Mouse (Mus musculus) kidney, postnatal 0 days (tissue): ENCODE measurements around the gene Bri3bp. TPM values are rescaled to one million over a fixed set of nuclear protein-coding genes. Genes with fewer than 3 reads are reported as not detected.

Source experiments
- ATAC-seq: fragments of 200-750 bp; cut with Nextera tagmentation; replicated peaks from 2 replicates; pipeline ENCODE4 v1.8.0; 2017; ENCODE audit warnings: low read depth, moderate number of reproducible peaks, moderate TSS enrichment, moderate library complexity; ENCODE audit not compliant: low FRiP score
- DNase-seq: peaks from one replicate; pipeline ENCODE4 v3.0.0-alpha.2; 2016; ENCODE audit warnings: low spot score
- H3K27ac ChIP-seq: fragments of 300-500 bp; sonication (generic); 2 replicates; pipeline ENCODE4 v1.5.1; 2014; ENCODE audit warnings: mild to moderate bottlenecking
- H3K27me3 ChIP-seq: fragments of 300-500 bp; sonication (generic); 2 replicates; pipeline ENCODE4 v1.6.1; 2014; ENCODE audit warnings: low read length, mixed read lengths; ENCODE audit not compliant: insufficient read depth
- H3K36me3 ChIP-seq: fragments of 300-500 bp; sonication (generic); 2 replicates; pipeline ENCODE4 v1.6.1; 2014; ENCODE audit warnings: low read length, mixed read lengths; ENCODE audit not compliant: insufficient read depth
- H3K4me1 ChIP-seq: fragments of 300-500 bp; sonication (generic); replicated peaks from 2 replicates; pipeline ENCODE4 v1.6.1; 2014; ENCODE audit warnings: antibody characterized with exemption, low read length, mixed read lengths; ENCODE audit not compliant: insufficient read depth
- H3K4me2 ChIP-seq: fragments of 300-500 bp; sonication (generic); 2 replicates; pipeline ENCODE4 v1.6.1; 2014; ENCODE audit warnings: mild to moderate bottlenecking, low read length, moderate library complexity, mixed read lengths
- H3K4me3 ChIP-seq: fragments of 300-500 bp; sonication (generic); replicated peaks from 2 replicates; pipeline ENCODE4 v1.5.1; 2014; ENCODE audit warnings: low read depth, low read length
- H3K9ac ChIP-seq: fragments of 300-500 bp; sonication (generic); 2 replicates; pipeline ENCODE4 v1.6.1; 2014; ENCODE audit warnings: low read depth, low read length
- H3K9me3 ChIP-seq: fragments of 300-500 bp; sonication (generic); replicated peaks from 2 replicates; pipeline ENCODE4 v1.6.1; 2016; ENCODE audit warnings: low read length, inconsistent platforms, mixed read lengths
- CTCF ChIP-seq: IDR thresholded peaks from 2 replicates; pipeline ENCODE4 v1.5.1; 2016; ENCODE audit warnings: antibody characterized with exemption, low read depth, mild to moderate bottlenecking, moderate library complexity
- WGBS: fragments of 180-500 bp; shearing (Covaris S2); extraction: QIAGEN DNeasy Blood & Tissue Kit; methylation state at CpG from one replicate; pipeline ENCODE4 v1.1.7; 2014; 5-methylcytosine and 5-hydroxymethylcytosine counted together
- polyA plus RNA-seq: library from polyadenylated mRNA; unstranded; fragments of >200 nt; fragmentation: Nextera tagmentation; extraction: Ambion mirVana; gene quantifications from 2 replicates; pipeline ENCODE4 v1.2.1, GENCODE M21; 2015

The Bri3bp gene
- polyA plus RNA-seq, 1 experiment from 2014 or later = 47.2 TPM

DNA sequence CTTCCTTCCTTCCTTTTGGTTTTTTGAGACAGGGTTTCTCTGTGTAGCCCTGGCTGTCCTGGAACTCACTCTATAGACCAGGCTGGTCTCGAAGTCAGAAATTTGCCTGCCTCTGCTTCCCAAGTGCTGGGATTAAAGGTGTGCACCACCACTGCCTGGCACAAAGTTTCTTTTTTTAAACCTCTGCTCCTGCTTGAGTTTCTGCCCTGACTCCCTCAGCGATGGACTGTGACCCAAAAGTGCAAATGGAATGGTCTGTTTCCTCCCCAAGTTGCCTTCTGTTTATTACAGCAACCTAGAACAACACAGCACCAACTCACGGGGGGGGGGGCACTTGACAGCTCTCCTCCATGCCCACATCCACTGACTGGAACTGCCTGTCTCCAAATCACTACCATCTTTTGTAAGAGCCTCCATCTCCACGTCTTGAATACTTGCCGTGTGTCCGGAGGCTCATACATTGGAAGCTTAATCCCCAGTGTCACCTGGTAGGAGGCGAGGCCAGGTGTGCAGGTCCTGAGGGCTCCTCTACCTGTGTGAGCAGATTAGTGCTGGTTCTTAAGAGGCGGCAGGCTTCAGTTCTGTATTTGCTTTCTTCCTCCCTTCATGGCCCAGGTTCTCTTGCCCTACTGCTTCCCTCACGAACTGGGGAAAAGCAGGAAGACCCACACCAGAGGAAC, 31.6 kb downstream of the Bri3bp start:
- no peak for ATAC-seq
- H3K9ac ChIP-seq = no peak overlapping the region
- no peak overlapping the region for H3K27ac ChIP-seq
- no peak for DNase-seq
- H3K27me3 ChIP-seq = no peaks in the 10 kb centered on the region
- no peak for TF ChIP-seq CTCF
- H3K4me1 ChIP-seq = peaks cover 15% of the 10 kb centered on the region
- H3K9me3 ChIP-seq = no peaks in the 10 kb centered on the region
- H3K4me3 ChIP-seq = no peak overlapping the region
- no peaks in the 10 kb centered on the region for H3K36me3 ChIP-seq
- no peak overlapping the region for H3K4me2 ChIP-seq
- 72% methylated on average over 9 of the region's 9 CpGs for WGBS

DNA sequence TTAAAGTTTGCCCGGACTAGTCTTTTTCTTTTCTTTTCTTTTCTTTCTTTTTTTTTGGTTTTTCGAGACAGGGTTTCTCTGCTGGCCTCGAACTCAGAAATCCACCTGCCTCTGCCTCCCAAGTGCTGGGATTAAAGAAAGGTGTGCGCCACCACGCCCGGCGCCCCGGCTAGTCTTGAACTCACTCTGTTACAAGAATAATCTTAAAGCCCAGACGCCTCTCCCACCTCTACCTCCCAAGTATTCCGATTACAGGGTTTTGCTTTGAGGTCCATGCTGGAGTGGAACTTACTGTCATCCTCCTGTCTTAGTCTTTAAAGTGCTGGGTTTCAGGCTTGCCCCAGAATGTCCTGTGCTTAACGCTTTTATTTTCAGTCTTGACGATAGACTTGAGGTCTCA, 33.7 kb downstream of the Bri3bp start:
- no peak for DNase-seq
- H3K9me3 ChIP-seq = no peaks in the 10 kb centered on the region
- H3K27me3 ChIP-seq = no peaks in the 10 kb centered on the region
- H3K36me3 ChIP-seq = no peaks in the 10 kb centered on the region
- TF ChIP-seq CTCF = no peak
- H3K9ac ChIP-seq = no peak overlapping the region; the same call in 1 of the 2 replicates
- peaks cover 15% of the 10 kb centered on the region for H3K4me1 ChIP-seq
- peak overlapping the region; percentile 85 for H3K4me2 ChIP-seq
- H3K4me3 ChIP-seq = peak overlapping the region; percentile 58
- no peak for ATAC-seq
- WGBS = 61% methylated on average over 12 of the region's 12 CpGs
- H3K27ac ChIP-seq = no peak overlapping the region

DNA sequence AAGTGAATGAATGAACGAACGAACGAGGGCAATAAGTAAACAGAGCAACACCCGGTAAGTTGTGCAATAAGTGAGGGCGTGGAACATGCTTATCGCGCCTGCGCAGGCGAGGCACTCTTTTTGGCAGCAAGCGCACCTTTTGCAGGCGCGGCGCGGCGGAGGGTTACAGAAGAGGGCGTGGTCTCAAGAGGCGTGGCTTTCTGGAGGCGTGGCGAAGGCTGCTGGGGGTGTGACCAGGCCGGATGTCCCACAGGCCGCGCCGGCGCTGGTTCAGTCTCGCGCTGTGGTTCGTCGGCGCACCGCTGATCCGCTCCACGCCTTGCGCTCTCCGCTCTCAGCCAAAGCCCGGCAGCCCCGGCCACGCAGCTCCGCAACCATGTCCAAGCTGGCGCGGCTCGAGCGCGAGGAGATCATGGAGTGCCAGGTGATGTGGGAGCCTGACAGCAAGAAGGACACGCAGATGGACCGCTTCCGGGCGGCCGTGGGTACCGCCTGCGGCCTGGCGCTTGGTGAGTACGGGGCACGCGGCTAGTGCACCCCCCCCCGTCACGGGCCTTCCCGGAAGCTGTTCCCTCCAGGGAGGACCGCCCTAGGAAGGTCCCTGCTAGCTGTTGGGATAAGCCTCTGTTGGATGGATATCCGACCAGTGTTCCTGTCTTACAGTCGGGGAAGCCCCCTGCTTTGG, 34.4 kb downstream of the Bri3bp start, which contains the start of gene Aacs:
Gene Aacs, plus strand, starts transcription at position 214 of the 685 bp plus-strand sequence.
- TF ChIP-seq CTCF = peak; percentile 2; the same call in 1 of the 2 replicates
- Histone ChIP-seq H3K9me3 (no peaks in the 10 kb centered on the region), H3K27me3 (no peaks in the 10 kb centered on the region), H3K4me2 (peak within 1 kb of the TSS; percentile 85), H3K9ac (peak within 1 kb of the TSS; percentile 62), H3K36me3 (no peaks in the 10 kb centered on the region), H3K4me1 (peaks cover 15% of the 10 kb centered on the region), H3K4me3 (peak within 1 kb of the TSS; percentile 58), H3K27ac (peak within 1 kb of the TSS; percentile 42; the same call in 1 of the 2 replicates)
- ATAC-seq = peak; percentile 93
- peak; percentile 95 for DNase-seq
- under 1% methylated on average over 49 of the region's 60 CpGs for WGBS

DNA sequence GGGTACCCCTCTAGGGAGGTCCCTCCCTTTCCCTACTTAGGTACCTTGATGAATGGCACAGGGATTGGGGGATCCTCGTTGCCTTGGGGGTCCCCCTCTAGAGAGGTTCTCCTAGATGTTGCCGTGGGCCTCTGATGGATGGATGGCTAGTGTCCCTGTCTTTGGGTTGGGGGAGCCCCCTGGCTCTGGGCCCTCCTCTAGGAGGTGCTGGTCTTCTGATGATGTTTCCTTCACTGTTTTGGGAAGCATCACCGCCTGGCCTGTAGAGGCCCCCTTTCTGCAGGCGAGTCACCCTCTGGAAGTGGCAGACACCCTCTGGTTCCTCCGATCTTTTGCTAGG, 34.9 kb downstream of the Bri3bp start:
- peak overlapping the region; percentile 58 for H3K4me3 ChIP-seq
- no peak for ATAC-seq
- peak; percentile 26; the same call in 1 of the 2 replicates for TF ChIP-seq CTCF
- H3K27ac ChIP-seq = peak overlapping the region; percentile 42; the same call in 1 of the 2 replicates
- H3K9ac ChIP-seq = peak overlapping the region; percentile 62
- peak; percentile 35 for DNase-seq
- peak overlapping the region; percentile 85 for H3K4me2 ChIP-seq
- H3K27me3 ChIP-seq = no peaks in the 10 kb centered on the region
- H3K36me3 ChIP-seq = no peaks in the 10 kb centered on the region
- H3K4me1 ChIP-seq = peaks cover 15% of the 10 kb centered on the region
- 17% methylated on average over 5 of the region's 5 CpGs for whole genome bisulfite sequencing
- H3K9me3 ChIP-seq = no peaks in the 10 kb centered on the region

DNA sequence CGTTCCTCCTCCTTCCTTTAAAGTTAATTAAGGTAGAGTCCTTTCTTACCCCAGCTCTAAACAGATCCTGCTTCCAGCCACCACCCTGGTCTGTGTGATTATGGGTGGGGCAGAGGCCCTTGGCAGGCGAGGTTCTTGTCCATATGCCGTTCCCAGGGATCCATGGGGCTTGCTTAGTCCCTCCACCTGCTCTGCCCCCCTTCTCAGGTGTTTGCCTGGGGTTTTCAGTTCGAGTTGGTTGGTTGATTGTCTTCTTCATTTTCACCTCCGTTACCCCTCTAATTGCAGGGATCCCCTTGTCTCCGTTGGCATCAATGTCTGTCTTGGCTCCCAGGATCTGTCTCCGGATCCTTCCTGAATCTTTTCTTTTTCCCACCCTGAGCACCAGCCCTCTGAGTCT, 35.4 kb downstream of the Bri3bp start:
- no peaks in the 10 kb centered on the region for H3K27me3 ChIP-seq
- H3K4me2 ChIP-seq = peak overlapping the region; percentile 85
- no peak overlapping the region for H3K27ac ChIP-seq
- no peaks in the 10 kb centered on the region for H3K36me3 ChIP-seq
- 0 out of 2 replicates have a peak overlapping the region, but pooled peaks have one; percentile 58 for H3K4me3 ChIP-seq
- 0 out of 2 replicates have a peak overlapping the region, but pooled peaks have one; percentile 62 for H3K9ac ChIP-seq
- TF ChIP-seq CTCF = no peak
- no peak for DNase-seq
- ATAC-seq = no peak
- H3K9me3 ChIP-seq = no peaks in the 10 kb centered on the region
- H3K4me1 ChIP-seq = peaks cover 15% of the 10 kb centered on the region
- WGBS = 44% methylated on average over 7 of the region's 7 CpGs

DNA sequence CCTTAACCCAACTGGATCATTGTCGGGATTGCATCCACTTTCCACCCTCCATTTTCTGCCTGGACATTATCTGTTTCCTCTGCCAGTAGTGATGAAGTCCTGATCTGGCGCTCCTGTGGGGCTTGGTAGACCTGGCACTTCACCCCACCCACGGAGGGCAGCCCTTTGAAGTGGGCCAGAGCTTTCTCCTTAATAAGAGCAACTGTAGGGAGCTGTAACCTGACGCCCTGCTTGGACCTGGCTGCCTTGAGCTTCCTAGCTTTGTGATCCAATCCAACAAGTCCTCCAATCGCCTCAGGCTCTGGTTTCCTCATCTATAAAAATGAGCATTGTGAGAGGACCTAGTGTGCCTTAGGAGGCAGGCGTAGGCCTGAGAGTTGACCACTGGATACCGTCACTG, 36.2 kb downstream of the Bri3bp start:
- H3K27ac ChIP-seq = no peak overlapping the region
- peaks cover 15% of the 10 kb centered on the region for H3K4me1 ChIP-seq
- H3K27me3 ChIP-seq = no peaks in the 10 kb centered on the region
- TF ChIP-seq CTCF = no peak
- H3K9me3 ChIP-seq = no peaks in the 10 kb centered on the region
- no peak overlapping the region for H3K4me2 ChIP-seq
- no peak overlapping the region for H3K4me3 ChIP-seq
- no peak for DNase-seq
- WGBS = 43% methylated on average over 7 of the region's 7 CpGs
- no peak for ATAC-seq
- H3K9ac ChIP-seq = no peak overlapping the region
- no peaks in the 10 kb centered on the region for H3K36me3 ChIP-seq
